Mouse (Mus musculus) adrenal gland, postnatal 36 days (tissue): Measurements from ENCODE around the gene Hist1h1c. TPM values are rescaled to one million over a fixed set of nuclear protein-coding genes. Genes with fewer than 3 reads are reported as not detected.
"Not testable (repeated sequence)": the region's sequence is repeated elsewhere in the genome, so short reads cannot be mapped to it uniquely, and the experiment has no call there.

Experiments used
- DNase-seq, 2 experiments: peaks; one replicate each; pipeline ENCODE4 v3.0.0; 2021; ENCODE audit warnings: mixed read lengths in 1 of 2
- long read RNA-seq, 2 experiments: library from polyadenylated mRNA; stranded (forward); transcript quantifications; one replicate each; pipeline ENCODE4 v2.0.0; 2021; ENCODE audit warnings: borderline sequencing depth in 2 of 2
- total RNA-seq, 2 experiments: library from RNA; stranded (reverse); gene quantifications; 2 replicates each; pipeline ENCODE4 v1.2.3; 2021

The Hist1h1c gene
- total RNA-seq, result 100 to 1,000 TPM; 145 to 279 TPM
- long read RNA-seq, experiment 1, transcript Hist1h1c-201 (1 exons, 1,560 nt), result major isoform, 90 of 90 reads
- long read RNA-seq, experiment 1, partial matches to known transcripts, result 0 of 90 reads
- long read RNA-seq, experiment 1, other reads (novel, unspliced or antisense), result 0 of 90 reads
- long read RNA-seq, experiment 2, transcript Hist1h1c-201 (1 exons, 1,560 nt), result major isoform, 19 of 19 reads
- long read RNA-seq, experiment 2, partial matches to known transcripts, result 0 of 19 reads
- long read RNA-seq, experiment 2, other reads (novel, unspliced or antisense), result 0 of 19 reads

- peak; percentile 90 to 93 for DNase-seq
Observed at GRCm38 (mm10) chr13:23738677-23739068, at the start of gene Hist1h1c. Hist1h1c (plus strand) TSS chr13:23738808.

- DNase-seq, result no peak
Observed at GRCm38 (mm10) chr13:23688956-23689355, 49.7 kb upstream of the Hist1h1c start.

- no peak for DNase-seq
Observed at GRCm38 (mm10) chr13:23689459-23689858, 49.1 kb upstream of the Hist1h1c start.

- no peak for DNase-seq
Observed at GRCm38 (mm10) chr13:23693856-23694440, 44.7 kb upstream of the Hist1h1c start.

- no peak for DNase-seq
Observed at GRCm38 (mm10) chr13:23694956-23695355, 43.7 kb upstream of the Hist1h1c start.

GRCm38 (mm10) chr13:23695514-23695913 is 43.1 kb upstream of the Hist1h1c start, which contains the start of gene Hist1h1t:
Hist1h1t (plus strand) TSS chr13:23695814.
- DNase-seq, result no peak

- peak in 1 of 2 experiments; percentile 39 for DNase-seq
Observed at GRCm38 (mm10) chr13:23696061-23696474, 42.5 kb upstream of the Hist1h1c start.

- DNase-seq, result peak; percentile 57 to 69
Observed at GRCm38 (mm10) chr13:23697491-23698299, 40.9 kb upstream of the Hist1h1c start.

GRCm38 (mm10) chr13:23698300-23698693 is 40.3 kb upstream of the Hist1h1c start, which contains the start of gene Hist1h4c:
Hist1h4c (minus strand) TSS chr13:23698454.
- DNase-seq, result peak; percentile 96 to 98

- DNase-seq, result no peak
Observed at GRCm38 (mm10) chr13:23698996-23699395, 39.6 kb upstream of the Hist1h1c start.

- DNase-seq, result no peak
Observed at GRCm38 (mm10) chr13:23699767-23700166, 38.8 kb upstream of the Hist1h1c start.

GRCm38 (mm10) chr13:23700786-23701520 is 37.7 kb upstream of the Hist1h1c start:
- peak; percentile 66 to 78 for DNase-seq

- DNase-seq, result no peak
Observed at GRCm38 (mm10) chr13:23702220-23702619, 36.4 kb upstream of the Hist1h1c start.

GRCm38 (mm10) chr13:23702801-23703200 is 35.8 kb upstream of the Hist1h1c start:
- not testable (repeated sequence) for DNase-seq

GRCm38 (mm10) chr13:23705751-23706356 is 32.8 kb upstream of the Hist1h1c start:
- no peak for DNase-seq

GRCm38 (mm10) chr13:23706771-23707170 is 31.8 kb upstream of the Hist1h1c start:
- no peak for DNase-seq

GRCm38 (mm10) chr13:23708041-23708440 is 30.6 kb upstream of the Hist1h1c start:
- no peak for DNase-seq

- DNase-seq, result peak in 1 of 2 experiments; percentile 53
Observed at GRCm38 (mm10) chr13:23708654-23709053, 30.0 kb upstream of the Hist1h1c start.

- peak in 1 of 2 experiments; percentile 31 for DNase-seq
Observed at GRCm38 (mm10) chr13:23709714-23710373, 28.8 kb upstream of the Hist1h1c start.

GRCm38 (mm10) chr13:23710374-23711089 is 28.1 kb upstream of the Hist1h1c start, which contains the start of gene Hfe:
Hfe (minus strand) TSS chr13:23710854.
- DNase-seq, result peak; percentile 71 to 77
